Mouse (Mus musculus): ENCODE measurements around the gene Znrd1. TPM values are rescaled to one million over a fixed set of nuclear protein-coding genes. Genes with fewer than 3 reads are reported as not detected.

The Znrd1 gene
- polyA plus RNA-seq, 1 experiment = 62.7 TPM

DNA sequence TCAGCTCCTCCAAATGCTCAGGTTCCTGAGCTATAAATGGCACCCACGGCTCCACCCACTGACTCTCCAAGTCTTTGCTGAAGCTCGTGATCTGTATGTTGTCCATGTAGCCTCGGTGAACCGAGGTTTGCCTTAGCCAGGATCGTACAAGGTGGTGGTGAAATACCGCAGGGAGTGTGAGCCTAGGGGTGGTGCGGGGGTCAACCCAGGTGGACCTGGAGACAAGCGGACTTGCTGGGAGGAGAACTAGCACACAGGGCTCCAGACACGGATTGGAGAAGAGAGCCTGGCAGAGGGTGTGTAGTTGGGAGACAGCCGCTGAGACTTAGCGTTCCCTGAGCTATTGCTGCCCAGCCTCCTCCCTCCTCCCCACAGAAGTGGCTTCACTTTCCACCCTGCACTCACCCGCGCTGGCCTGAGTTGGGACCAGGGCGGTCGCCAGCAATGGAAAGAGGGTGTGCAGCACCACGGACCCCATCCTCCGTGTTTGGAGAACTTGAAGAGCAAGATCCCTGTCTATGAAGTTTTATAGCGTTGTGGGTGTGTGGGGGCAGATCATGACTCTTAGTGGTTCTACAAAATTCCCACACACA, 23.0 kb upstream of the Znrd1 start, which contains the start of gene 2410137M14Rik:
Gene 2410137M14Rik, minus strand, starts transcription at position 17 of the 593 bp plus-strand sequence.
- H3K4me1 ChIP-seq (ENCODE audit: control insufficient read depth, insufficient read depth, low read length) = no peaks in the 10 kb centered on the region; the same call in 1 of the 2 replicates
- no peak within 1 kb of the TSS for H3K4me3 ChIP-seq (replicated peaks; ENCODE audit: control insufficient read depth, low read depth, low read length)
- 37% methylated on average over 18 of the region's 18 CpGs for WGBS
- no peak within 1 kb of the TSS for H3K27ac ChIP-seq (ENCODE audit: control insufficient read depth, insufficient read depth, low read depth, low read length, poor library complexity)
- TF ChIP-seq POLR2A (IDR thresholded peaks at IDR 0.05; ENCODE audit: borderline replicate concordance, control insufficient read depth, low read depth, low read length) (no peak), CTCF (IDR thresholded peaks at IDR 0.05; ENCODE audit: control insufficient read depth, insufficient read depth, low read length) (no peak)

DNA sequence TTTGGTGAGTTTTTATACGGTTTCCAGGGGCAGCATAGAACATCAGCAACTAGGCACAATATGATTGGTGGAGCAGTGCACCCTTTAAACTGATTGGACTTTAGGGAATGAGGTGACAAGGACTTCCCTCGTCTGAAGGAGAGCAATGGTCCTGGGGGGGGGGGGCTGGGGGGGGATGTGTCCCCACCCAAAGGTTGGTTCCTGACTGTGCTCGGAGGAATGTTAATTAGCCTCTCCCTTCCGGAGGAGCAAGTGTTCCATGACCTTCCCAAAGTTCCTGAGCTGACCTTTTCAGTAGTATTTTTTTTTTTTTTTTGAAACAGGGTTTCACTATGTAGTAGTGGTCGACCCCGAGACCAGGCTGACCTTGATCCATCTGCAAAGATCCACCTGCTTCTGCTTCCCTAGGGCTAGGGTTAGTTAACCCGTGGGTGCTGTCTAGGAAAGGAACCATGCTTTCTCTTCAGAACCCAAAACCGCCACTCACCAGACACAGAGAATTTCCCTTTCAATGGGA, 15.0 kb upstream of the Znrd1 start:
- Histone ChIP-seq H3K4me1 (ENCODE audit: control insufficient read depth, insufficient read depth, low read length) (peaks cover 4% of the 10 kb centered on the region), H3K4me3 (replicated peaks; ENCODE audit: control insufficient read depth, low read depth, low read length) (no peak overlapping the region), H3K27ac (ENCODE audit: control insufficient read depth, insufficient read depth, low read depth, low read length, poor library complexity) (no peak overlapping the region)
- TF ChIP-seq POLR2A (IDR thresholded peaks at IDR 0.05; ENCODE audit: borderline replicate concordance, control insufficient read depth, low read depth, low read length) = no peak
- no peak for TF ChIP-seq CTCF (IDR thresholded peaks at IDR 0.05; ENCODE audit: control insufficient read depth, insufficient read depth, low read length)
- 72% methylated on average over 8 of the region's 8 CpGs for WGBS

DNA sequence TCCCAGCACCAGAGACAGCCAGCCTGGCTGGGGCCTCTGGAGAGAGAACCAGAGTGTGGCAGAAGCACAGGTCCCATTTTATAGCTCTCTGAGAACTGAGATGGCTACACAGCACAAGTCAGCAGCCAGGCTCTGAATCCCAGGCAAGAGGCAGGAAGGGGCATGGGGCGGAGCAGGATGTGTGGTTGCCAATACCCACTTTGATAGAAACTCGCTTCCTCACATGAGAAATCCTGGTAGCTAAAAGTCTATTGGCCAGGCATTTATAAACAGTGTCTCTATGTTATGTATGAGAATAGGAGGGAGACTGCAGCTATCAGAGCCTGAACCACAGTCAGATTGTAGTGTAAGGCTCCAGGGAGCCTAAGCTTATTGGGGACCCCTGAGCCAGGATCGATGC, 14.4 kb upstream of the Znrd1 start:
- Histone ChIP-seq H3K27ac (ENCODE audit: control insufficient read depth, insufficient read depth, low read depth, low read length, poor library complexity) (no peak overlapping the region), H3K4me1 (ENCODE audit: control insufficient read depth, insufficient read depth, low read length) (peaks cover 4% of the 10 kb centered on the region), H3K4me3 (replicated peaks; ENCODE audit: control insufficient read depth, low read depth, low read length) (no peak overlapping the region)
- 28% methylated on average over 3 of the region's 3 CpGs for WGBS
- TF ChIP-seq CTCF (IDR thresholded peaks at IDR 0.05; ENCODE audit: control insufficient read depth, insufficient read depth, low read length) = no peak
- TF ChIP-seq POLR2A (IDR thresholded peaks at IDR 0.05; ENCODE audit: borderline replicate concordance, control insufficient read depth, low read depth, low read length) = no peak

DNA sequence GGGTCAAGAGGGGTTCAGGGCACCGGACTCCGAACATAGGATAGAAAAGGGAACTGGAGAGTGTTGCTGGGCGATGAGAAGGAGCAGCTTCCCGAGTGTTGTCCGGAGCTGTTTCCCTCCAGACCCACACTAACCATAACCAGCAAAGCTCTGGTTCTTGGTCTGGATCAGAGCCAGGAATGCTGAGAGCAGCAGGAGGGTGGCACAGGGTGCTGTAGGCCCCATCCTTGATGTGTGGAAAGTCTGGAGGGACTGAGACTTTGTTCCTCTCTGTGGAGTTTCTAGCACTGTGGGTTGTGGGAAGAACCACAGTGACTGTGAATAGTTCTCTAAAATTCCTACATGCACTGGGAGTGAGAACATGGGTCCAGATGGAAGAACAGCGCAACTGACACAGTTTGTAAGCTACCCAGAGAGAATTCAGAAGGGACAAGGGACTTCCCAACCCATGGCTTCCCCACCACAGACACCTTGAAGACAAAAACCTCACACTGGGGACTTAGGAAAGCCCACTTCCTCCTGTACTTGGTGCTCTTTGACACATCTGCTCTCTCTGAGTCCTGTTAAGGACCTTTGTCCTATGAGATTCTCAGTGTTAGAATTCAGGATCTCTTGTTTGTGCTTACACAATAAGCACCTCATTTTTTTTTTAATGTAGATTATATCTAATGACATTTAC, 13.0 kb upstream of the Znrd1 start:
- no peak overlapping the region; the same call in 1 of the 2 replicates for H3K27ac ChIP-seq (ENCODE audit: control insufficient read depth, insufficient read depth, low read depth, low read length, poor library complexity)
- H3K4me3 ChIP-seq (replicated peaks; ENCODE audit: control insufficient read depth, low read depth, low read length) = no peak overlapping the region
- H3K4me1 ChIP-seq (ENCODE audit: control insufficient read depth, insufficient read depth, low read length) = peaks cover 4% of the 10 kb centered on the region
- 26% methylated on average over 6 of the region's 6 CpGs for WGBS
- TF ChIP-seq CTCF (IDR thresholded peaks at IDR 0.05; ENCODE audit: control insufficient read depth, insufficient read depth, low read length) = no peak
- no peak for TF ChIP-seq POLR2A (IDR thresholded peaks at IDR 0.05; ENCODE audit: borderline replicate concordance, control insufficient read depth, low read depth, low read length)

DNA sequence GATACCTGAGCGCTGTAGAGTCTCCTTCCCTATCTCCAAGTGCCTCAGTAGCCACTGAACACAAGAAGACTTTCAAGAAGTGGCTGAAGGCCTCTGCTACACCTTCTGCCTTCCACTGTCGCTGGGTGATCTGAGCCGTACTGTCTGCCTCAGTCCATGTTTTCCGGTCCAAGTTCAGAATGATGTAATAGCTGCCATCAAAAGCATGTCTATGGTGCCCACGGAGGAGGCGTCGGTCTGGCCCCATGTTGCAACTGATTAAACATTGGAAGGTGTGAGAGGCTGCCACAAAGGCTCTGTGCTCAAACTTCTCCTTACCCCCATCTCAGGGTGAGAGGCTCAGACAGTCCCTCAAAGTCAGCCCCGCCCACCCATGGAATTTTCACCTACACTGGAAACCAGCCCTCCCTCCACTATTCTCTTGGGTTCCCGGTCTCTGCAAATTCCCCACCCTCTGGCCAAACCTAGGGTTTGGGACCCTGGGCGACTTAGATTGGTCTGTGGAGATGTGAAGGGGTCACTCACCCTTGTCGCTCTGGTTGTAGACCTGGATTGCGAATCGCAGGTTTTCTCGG, 12.0 kb upstream of the Znrd1 start:
- Histone ChIP-seq H3K4me1 (ENCODE audit: control insufficient read depth, insufficient read depth, low read length) (peaks cover 4% of the 10 kb centered on the region), H3K4me3 (replicated peaks; ENCODE audit: control insufficient read depth, low read depth, low read length) (no peak overlapping the region), H3K27ac (ENCODE audit: control insufficient read depth, insufficient read depth, low read depth, low read length, poor library complexity) (no peak overlapping the region)
- TF ChIP-seq POLR2A (IDR thresholded peaks at IDR 0.05; ENCODE audit: borderline replicate concordance, control insufficient read depth, low read depth, low read length) = no peak
- no peak for TF ChIP-seq CTCF (IDR thresholded peaks at IDR 0.05; ENCODE audit: control insufficient read depth, insufficient read depth, low read length)
- WGBS = 70% methylated on average over 14 of the region's 14 CpGs

DNA sequence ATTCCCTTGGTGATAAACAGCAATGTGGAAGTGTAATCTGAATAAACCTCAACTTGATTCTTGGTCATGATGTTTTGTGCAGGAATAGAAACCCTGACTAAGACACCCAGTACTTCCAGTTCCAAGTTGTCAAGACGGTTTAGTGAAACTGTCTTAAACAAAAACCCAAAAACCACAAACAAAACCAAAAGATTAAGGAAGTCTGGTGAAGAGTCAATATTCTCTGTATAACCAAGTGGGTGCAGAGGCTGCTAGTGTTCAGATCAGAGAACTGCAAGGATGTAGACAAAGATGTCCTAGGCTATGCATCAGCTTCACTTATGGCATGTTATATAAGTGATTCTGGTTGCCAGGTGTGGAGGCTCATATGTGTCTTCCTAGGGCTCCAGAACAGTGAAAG, 8.5 kb upstream of the Znrd1 start:
- Histone ChIP-seq H3K4me1 (ENCODE audit: control insufficient read depth, insufficient read depth, low read length) (peaks cover 4% of the 10 kb centered on the region), H3K4me3 (replicated peaks; ENCODE audit: control insufficient read depth, low read depth, low read length) (no peak overlapping the region), H3K27ac (ENCODE audit: control insufficient read depth, insufficient read depth, low read depth, low read length, poor library complexity) (no peak overlapping the region)
- WGBS = 3% methylated on average over 1 of the region's 1 CpGs
- TF ChIP-seq POLR2A (IDR thresholded peaks at IDR 0.05; ENCODE audit: borderline replicate concordance, control insufficient read depth, low read depth, low read length) (no peak), CTCF (IDR thresholded peaks at IDR 0.05; ENCODE audit: control insufficient read depth, insufficient read depth, low read length) (no peak)

DNA sequence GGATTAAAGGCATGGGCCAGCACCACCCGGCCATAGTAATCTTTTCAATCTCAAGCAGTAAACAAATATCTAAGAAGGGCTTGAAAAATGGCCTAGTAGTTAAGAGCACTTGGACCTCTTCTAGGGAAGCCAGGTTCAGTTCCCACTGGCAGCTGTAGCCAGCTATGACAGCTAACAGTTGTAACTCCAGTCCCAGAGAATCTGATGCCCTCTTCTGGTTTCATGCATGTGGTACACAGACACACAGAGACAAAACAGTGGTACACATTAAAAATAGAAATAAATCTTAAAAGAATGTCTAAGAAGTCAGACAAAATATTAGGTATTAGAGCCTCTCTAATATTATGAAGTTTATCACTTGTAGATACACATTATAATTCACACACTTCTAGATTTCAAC, 2.8 kb upstream of the Znrd1 start:
- H3K4me1 ChIP-seq (ENCODE audit: control insufficient read depth, insufficient read depth, low read length) = no peaks in the 10 kb centered on the region; the same call in 1 of the 2 replicates
- H3K4me3 ChIP-seq (replicated peaks; ENCODE audit: control insufficient read depth, low read depth, low read length) = no peak overlapping the region
- TF ChIP-seq CTCF (IDR thresholded peaks at IDR 0.05; ENCODE audit: control insufficient read depth, insufficient read depth, low read length) (no peak), POLR2A (IDR thresholded peaks at IDR 0.05; ENCODE audit: borderline replicate concordance, control insufficient read depth, low read depth, low read length) (no peak)
- 78% methylated on average over 1 of the region's 1 CpGs for WGBS
- no peak overlapping the region for H3K27ac ChIP-seq (ENCODE audit: control insufficient read depth, insufficient read depth, low read depth, low read length, poor library complexity)

DNA sequence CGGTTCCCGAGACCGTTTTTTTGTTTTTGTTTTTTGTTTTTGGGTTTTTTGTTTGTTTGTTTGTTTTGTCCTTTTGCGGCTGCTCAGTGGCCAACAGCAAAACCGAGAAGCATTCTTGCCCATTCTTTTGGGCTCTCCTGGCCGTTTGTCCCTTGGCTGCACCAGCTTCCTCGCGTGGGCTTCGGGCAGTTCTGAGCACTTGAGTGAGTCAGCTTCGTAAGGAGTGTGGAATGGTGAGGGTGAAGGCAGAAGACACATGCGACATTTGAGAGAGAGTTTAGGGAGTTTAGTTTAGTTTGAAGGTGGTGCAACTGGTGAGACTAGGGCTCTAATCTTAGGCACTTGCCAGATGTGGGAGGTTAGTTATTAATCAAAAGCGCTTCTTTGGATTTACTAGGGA, 525 bp upstream of the Znrd1 start:
- Histone ChIP-seq H3K4me1 (ENCODE audit: control insufficient read depth, insufficient read depth, low read length) (no peaks in the 10 kb centered on the region; the same call in 1 of the 2 replicates), H3K27ac (ENCODE audit: control insufficient read depth, insufficient read depth, low read depth, low read length, poor library complexity) (no peak overlapping the region), H3K4me3 (replicated peaks; ENCODE audit: control insufficient read depth, low read depth, low read length) (peak overlapping the region; percentile 70)
- TF ChIP-seq CTCF (IDR thresholded peaks at IDR 0.05; ENCODE audit: control insufficient read depth, insufficient read depth, low read length) (no peak), POLR2A (IDR thresholded peaks at IDR 0.05; ENCODE audit: borderline replicate concordance, control insufficient read depth, low read depth, low read length) (no peak)
- WGBS = 24% methylated on average over 12 of the region's 12 CpGs
